Mouse (Mus musculus): ENCODE data around the gene Ceacam1.
A peak's percentile ranks its signal among the peaks of the same experiment; 100 is the strongest.
"Not testable (repeated sequence)": the region's sequence is repeated elsewhere in the genome, so short reads cannot be mapped to it uniquely, and the experiment has no call there.

The Ceacam1 gene

DNA sequence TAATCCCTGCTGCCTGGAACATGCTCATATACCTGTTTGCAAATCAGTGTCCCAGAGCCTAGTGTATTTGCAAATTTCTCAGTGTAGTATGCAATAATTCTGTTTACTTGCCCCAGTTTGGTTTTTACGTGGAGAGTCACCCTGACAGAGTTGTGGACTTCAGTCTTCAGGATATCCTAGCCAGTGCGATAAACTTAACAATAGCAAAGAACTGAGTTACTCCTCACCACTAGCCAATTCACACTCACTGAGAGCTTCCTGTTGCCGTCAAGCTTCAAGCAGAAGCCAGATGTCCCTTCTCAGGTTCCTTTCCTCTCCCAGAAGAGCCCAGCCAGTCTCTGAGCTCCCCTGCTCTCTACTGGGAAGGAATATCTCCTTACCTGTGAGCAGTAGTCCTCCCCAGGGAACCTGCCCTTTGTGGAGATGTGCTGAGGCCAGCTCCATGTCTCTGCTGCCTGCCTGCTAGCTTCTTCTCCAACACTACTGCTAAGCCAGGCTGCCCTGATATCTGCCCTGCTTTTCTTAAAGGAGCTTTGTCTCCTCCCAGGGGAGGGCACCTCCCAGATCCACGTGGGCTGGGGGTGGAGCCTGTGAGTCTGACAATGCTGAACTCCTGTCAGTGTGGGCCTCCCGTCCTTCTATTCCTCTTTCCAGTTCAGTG is at the start of gene Ceacam1:
TSS of gene Ceacam1 (minus strand) at position 513 of the 661 bp plus-strand sequence.
- DNase-seq (ENCODE audit: low spot score): peak; percentile 30

DNA sequence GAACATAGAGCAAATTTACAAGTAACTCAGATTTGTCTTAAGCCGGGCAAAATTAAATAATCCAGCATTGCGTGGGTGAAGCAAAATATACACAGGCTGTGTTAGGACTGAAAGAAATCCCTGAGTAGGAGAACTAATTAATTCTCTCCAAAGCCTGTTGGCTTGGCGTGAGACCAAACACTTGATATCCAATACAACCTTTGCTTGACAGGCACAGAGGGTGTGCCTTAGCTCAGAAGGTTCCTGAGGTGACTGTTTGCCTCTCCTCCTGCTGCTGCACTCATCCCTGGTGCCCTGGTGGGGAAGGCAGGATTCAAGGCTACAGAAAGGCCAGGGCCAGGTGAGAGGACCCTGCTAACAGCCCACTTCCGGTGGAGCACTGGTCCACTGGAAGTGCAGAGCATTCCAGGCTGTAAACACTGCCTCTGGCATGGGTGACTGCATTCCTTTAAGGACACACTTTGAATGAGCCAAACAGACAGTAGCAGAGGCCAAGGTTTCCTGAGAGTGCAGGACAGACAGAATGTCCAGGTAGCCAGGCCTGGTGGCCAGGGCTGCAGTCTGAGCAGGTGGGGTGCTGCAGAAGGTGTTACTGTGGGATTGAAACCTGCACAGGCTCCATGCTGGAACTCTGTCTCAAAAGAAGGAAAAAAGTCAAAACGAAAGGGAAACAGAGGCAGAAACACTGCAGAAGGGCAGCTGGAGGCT is 38.8 kb upstream of the Ceacam1 start:
- DNase-seq (ENCODE audit: low spot score): not testable (repeated sequence)

DNA sequence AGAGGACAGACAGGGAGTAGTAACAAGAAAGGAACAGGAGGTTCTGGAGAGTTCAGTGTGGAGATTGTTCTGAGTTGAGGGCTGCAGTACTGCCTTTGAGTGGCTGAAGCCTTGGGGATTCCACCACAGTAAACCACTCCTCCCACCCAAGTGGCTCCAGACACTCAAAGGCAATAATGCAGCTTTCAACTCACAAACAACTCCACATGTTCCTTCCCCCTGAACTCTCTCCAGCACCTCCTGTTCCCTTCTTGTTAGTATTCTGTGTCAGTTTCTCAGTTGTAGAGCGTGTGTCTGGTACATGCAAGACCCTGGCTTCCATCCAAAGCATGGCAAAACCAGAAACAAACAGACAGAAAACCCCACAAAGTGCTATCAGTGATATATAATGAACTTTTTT is 38.3 kb upstream of the Ceacam1 start:
- not testable (repeated sequence) for DNase-seq (ENCODE audit: low spot score)

DNA sequence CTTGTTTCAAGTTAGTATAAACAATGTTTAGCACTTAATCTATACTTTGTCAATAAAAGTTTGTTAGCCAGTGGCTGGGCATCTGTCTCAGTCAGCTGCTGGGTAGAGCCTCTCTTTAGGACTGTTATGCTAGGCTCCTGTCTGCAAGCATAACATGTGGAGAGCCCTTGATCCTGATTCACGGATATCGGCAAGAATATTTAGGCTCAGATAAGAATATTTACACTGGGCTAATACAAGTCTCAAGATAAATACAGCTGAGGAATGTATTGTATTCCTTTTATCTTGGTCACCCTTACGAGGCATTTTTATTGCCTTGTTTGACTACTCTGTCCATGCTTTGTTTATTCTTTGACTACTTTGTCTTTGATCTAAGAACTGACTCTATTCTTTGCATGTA is 32.5 kb upstream of the Ceacam1 start:
- no peak for DNase-seq (ENCODE audit: low spot score)

DNA sequence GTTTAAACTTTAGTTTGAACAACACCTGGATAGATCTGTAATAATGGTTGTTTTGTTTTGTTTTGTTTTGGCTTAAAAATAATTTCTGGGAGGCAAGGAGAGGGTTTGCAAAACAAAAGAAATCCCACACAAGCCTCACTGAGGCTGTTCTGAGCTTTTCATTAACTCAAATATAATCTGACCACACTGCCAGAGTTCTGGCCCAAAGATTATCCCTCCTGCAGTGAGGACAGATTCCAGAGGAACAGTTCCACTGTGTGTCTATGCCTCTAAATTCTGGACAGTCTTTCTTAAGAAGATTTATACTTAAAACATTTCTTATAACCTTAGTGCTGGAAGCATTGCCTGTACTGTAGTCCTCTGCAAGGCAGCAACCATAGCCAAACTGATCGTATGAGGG is 17.2 kb upstream of the Ceacam1 start:
- no peak for DNase-seq (ENCODE audit: low spot score)

DNA sequence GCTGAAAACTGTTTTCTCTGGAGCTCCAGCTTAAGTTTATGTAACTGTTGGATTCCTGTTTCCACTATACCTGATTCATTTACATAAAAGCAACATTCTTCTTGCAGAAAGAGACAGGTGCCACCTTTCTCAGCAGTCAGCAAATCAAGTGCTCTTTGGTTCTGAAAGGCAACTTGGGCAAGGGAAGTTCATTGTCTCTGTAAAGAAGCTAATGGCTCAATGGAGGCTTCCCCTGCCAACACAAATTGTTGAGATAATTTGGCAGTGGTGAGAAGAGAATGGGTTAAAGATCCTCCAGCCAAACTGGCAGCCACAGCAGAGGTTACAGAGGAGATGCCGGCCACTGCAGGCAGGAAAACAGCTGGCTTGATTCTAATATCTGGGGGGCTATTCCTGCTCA is 13.3 kb upstream of the Ceacam1 start:
- DNase-seq (ENCODE audit: low spot score): not testable (repeated sequence)

DNA sequence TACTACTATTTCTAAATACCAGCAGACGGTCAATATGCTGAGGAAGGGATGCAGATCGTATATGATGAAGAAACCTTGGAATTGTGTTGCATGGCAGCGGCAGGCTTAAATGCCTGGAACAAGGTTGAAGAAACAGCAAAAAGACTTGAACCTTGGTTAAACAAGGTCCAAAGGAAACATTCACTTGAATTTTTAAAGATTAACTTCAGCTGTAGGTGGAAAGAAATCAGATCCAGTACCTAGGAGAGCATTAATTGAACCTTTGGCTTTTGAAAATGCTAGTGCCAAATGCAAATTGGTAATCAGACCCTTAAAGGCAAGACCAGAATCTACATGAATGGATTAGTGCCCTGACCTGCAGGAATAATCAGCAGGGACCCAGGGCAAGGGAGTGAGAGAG is 12.0 kb upstream of the Ceacam1 start:
- DNase-seq (ENCODE audit: low spot score): not testable (repeated sequence)

DNA sequence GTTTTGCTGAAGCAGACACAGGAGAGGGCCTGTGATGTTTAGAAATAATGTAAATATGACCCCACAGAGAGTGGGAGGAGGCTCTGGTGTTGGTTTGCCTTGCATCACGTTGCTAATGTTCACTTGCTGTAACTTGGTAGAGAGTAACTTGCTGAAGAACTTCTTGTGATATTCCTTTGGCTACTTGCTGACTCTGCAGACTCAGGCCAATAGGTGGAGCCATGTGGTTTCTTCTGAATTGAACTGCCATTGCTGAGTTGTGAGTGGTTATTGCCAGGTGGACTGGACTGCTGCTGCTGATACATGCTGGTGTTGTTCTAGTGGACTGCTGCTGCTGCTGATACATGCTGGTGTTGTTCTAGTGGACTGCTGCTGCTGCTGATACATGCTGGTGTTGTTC is 8.8 kb upstream of the Ceacam1 start:
- peak; percentile 17 for DNase-seq (ENCODE audit: low spot score)

DNA sequence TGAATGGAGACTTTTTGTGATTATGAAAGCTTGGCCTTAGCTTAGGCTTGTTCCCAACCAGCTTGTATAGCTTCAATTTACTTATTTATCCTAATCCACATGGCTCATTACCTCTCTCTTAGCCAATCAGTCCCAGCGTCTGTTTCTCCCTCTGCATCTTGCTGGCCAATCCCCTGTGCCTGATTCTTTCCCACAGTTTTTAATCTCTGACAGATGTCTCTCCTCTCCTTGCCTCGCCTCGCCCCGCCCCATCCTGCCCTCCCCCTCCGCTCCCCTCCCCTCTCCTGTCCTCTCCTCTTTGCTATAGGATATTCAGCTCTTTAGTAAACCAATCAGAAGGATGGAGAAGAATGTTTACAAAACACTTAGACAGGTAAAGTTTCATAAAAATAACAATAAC is 7.7 kb upstream of the Ceacam1 start:
- DNase-seq (ENCODE audit: low spot score): no peak

DNA sequence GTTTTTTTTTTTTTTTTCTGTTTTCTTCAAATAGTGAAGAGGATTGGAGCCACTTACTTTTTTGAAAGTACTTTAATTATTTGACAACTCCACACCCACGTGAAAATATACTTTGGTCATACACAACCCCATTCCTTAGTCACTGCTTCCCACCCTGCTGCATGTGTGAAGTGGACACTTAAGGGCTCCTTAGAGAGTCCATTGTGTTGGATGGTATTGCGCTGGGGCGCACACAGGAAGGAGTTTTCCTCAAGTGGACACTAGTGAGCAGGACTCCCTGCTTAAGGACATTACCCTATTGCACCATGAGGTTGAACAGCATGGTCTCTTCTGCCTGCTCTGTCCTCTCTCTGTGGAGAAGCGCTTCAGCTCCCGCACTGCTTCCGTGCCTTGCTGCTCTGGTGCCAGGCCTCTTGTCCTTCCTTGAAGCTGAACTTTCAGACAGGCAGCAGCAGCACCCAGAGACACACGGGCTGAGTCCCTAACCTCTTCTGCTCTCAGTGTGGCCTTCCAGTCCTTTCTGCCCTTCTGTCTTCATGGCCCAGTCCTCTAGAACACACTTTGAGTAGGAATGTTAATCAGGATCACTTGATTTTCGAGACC is 5.8 kb upstream of the Ceacam1 start:
- DNase-seq (ENCODE audit: low spot score): no peak

DNA sequence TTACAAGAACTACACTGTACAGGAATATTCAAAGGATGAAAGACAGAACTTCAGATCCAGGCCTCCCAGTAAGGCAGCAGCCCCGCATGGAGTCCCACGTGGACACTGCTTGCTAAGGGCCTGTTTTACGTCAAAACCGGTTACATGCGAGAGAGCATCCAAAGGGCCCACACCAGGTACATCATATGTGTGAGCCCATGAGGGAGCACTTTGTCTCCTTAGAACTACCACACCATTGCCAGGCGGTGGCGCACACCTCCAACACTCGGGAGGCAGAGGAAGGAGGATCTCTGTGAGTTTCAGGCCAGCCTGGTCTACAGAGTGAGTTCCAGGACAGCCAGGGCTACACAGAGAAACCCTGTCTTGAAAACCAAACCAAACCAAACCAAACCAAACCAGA is 3.4 kb upstream of the Ceacam1 start:
- DNase-seq (ENCODE audit: low spot score): peak; percentile 4

DNA sequence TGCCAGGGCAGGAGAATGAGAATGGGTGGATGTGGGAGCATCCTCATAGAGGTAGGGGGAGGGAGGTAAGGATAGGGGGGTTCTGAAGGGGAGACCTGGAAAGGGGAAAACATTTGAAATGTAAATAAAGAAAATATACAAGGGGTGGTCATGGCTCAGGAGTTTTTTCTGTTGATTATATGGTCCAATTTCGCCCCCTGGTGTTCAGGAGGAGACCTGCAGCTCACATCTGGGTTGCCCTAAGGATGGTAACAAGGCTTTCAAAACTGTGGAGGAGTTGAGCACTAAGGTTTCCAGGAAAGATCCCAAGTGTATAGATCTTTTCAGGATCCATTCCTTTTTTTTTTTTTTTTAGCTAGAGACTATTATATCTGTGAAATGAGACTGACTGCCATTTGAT is 2.0 kb upstream of the Ceacam1 start:
- DNase-seq (ENCODE audit: low spot score): peak; percentile 65

DNA sequence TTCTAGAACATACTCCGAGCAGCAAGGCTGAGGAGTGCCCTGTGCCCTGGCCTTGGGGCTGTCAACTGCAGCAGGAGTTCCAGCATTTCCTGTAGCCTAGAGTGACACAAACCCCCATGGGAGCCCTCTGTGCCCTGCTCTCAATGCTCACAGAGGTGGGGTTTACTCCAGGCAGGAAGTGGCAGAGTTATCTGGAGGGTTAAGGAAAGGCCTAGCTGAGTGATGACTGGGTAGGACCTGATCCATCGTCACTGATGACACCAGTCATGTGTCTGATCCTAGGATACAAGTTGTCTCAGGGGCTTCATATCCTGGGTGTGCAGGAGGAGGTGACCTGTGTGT is 320 bp upstream of the Ceacam1 start:
- DNase-seq (ENCODE audit: low spot score): not testable (repeated sequence)

DNA sequence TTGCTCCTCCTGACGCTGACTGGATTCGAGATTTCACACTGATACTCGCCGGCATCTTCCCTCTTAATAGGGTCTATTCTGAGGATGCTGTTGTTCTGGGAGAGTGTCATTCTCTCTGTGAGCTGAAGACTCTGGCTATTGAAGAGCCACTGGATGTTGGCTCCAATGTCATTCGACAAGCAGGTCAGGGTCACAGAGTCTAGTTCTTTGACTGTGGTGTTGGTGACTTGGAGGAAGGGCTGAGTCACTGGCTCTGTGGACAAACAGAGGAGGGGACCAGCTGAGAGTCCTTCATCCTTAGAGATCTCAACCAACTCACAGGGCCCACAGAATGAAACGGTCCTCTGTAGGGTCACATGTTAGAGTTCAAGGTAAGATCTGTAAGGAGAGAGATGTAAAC is 5.6 kb downstream of the Ceacam1 start:
- DNase-seq (ENCODE audit: low spot score): not testable (repeated sequence)

DNA sequence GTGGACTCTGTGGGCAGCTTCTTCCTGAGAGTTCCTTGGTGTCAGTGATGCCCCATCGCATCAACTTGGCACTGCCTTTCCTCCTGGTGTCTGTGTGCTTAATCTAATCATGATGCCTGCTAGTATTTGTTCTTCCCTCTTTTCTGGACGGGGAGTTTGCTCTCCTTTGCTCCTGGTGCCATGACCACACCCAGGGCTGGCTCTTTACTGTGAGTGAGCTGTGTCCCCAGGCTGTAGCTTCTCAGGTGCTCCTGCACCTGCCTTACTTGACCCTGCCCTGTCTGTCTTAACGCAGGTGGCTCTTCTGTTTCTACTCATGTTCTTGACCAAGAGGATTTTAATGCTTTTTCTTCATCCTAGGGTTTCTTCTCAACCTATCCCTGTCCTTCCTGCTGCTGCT is 11.8 kb downstream of the Ceacam1 start:
- not testable (repeated sequence) for DNase-seq (ENCODE audit: low spot score)

DNA sequence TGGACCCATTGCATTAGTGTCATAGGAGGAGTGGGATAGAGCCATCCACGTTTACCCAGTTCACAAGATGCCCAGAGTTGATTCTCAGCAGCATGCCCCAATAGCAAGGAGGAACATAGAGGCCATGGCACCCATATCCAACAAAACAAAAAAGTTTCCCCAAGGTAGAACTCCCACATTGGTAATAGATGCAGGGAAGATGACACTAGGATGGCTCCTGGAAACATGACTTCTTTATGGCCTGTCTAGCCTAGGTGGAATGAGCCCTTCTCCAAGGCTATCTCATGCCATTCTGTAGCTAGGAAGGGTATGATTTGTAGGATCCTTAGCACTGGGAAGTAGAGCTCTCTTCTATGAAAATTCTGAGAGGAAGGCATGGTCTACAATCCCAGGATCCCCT is 12.4 kb downstream of the Ceacam1 start:
- no peak for DNase-seq (ENCODE audit: low spot score)

DNA sequence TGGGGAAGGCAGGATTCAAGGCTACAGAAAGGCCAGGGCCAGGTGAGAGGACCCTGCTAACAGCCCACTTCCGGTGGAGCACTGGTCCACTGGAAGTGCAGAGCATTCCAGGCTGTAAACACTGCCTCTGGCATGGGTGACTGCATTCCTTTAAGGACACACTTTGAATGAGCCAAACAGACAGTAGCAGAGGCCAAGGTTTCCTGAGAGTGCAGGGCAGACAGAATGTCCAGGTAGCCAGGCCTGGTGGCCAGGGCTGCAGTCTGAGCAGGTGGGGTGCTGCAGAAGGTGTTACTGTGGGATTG is 15.4 kb downstream of the Ceacam1 start:
- DNase-seq (ENCODE audit: low spot score): not testable (repeated sequence)

DNA sequence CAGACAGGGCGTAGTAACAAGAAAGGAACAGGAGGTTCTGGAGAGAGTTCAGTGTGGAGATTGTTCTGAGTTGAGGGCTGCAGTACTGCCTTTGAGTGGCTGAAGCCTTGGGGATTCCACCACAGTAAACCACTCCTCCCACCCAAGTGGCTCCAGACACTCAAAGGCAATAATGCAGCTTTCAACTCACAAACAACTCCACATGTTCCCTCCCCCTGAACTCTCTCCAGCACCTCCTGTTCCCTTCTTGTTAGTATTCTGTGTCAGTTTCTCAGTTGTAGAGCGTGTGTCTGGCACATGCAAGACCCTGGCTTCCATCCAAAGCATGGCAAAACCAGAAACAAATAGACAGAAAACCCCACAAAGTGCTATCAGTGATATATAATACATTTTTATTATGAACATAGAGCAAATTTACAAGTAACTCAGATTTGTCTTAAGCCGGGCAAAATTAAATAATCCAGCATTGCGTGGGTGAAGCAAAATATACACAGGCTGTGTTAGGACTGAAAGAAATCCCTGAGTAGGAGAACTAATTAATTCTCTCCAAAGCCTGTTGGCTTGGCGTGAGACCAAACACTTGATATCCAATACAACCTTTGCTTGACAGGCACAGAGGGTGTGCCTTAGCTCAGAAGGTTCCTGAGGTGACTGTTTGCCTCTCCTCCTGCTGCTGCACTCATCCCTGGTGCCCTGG is 15.9 kb downstream of the Ceacam1 start:
- DNase-seq (ENCODE audit: low spot score): not testable (repeated sequence)

DNA sequence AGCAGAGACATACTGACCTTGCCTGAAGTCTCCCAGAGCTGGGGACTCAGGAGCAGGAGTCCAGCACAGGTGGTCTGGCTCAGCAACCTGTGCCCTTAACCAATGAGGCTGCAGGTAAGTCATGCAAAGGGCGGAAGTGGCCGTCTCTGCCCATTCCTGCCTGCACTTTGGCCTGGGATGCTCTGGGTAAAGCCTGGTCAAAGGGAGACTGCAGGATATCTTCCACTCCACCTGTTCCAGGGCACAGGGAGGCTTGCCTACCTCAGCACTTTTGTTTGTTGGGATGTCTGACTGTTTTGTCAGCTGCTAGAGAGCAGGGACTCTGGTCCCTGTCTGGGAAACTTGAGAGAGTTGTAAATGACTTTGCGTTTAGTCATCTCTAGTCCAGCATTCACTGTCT is 25.3 kb downstream of the Ceacam1 start:
- no peak for DNase-seq (ENCODE audit: low spot score)

DNA sequence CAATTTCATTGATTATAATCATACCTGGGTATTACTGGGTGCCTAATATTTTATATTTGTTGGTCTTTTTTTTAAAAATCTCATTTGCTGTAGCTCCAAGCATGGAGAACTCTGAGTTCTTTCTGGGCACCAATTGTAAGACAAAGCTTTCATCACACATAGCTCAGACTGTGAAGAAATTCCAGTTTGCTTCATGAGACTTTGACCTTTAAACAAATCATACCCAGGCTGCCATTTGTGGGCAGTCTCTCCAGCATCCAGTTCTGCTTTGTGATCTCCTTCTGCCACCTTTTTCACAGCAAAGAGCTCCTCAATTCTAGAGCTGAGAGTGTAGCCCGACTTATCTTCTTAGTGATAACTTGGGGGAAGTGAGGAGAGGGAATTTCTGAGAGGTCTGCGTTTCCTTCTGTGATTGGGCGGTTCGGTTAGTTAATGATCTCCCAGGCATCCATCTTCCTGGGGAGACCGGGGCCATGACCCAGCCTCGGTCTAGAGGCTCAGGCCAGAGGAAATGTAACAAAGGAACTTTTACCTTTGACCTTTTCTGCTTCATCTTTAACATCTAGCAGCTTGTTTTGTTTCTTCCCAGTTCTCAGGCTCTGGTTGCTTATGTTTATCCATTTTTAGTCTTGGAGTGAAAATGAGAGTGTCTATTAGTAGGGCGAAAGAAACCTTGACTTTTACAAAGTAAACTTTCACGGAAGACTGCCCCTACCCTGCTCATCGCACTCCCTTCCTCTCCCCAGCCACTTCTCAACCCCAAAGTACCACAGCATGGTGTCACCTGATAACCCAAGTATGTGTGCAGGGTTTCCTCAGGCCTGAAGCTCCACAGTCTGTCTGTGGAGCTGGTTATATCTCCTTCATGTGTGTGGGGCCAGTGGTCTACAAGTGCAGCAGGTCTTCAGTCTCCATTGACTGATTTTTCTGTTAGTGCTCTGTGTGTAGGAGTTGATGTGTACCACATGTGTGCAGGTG is 27.2 kb downstream of the Ceacam1 start:
- peak; percentile 22 for DNase-seq (ENCODE audit: low spot score)

DNA sequence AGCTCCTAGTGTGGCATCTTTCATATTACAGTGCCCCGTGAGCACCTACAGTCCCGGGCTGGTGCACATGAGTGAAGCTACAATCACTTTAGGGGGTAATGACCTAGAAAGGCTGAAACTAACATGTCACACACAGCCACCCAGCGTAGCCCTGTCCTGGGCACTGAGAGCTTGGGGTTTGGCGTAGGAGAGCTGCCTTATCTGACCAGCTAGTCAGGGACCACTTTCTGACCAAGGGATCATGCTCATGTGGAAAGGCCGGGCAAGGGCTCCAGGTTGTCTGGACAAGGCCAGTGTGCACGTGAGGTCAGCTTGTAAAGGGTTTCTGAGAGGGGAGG is 36.6 kb downstream of the Ceacam1 start:
- no peak for DNase-seq (ENCODE audit: low spot score)
